Mouse (Mus musculus) lung, embryonic 14.5 days (tissue): ENCODE data around the gene Kcnq5. TPM values are rescaled to one million over a fixed set of nuclear protein-coding genes. Genes with fewer than 3 reads are reported as not detected.
"Not testable (repeated sequence)": the region's sequence is repeated elsewhere in the genome, so short reads cannot be mapped to it uniquely, and the experiment has no call there.

Experiments
- ATAC-seq: fragments of 200-750 bp; cut with Nextera tagmentation; 2 replicates; pipeline ENCODE4 v1.8.0; 2017; ENCODE audit warnings: mild to moderate bottlenecking, moderate TSS enrichment, moderate library complexity; ENCODE audit not compliant: insufficient read depth
- DNase-seq: peaks from one replicate; pipeline ENCODE4 v3.0.0-alpha.2; 2015
- H3K27ac ChIP-seq: fragments of 300-500 bp; sonication (generic); 2 replicates; pipeline ENCODE4 v1.5.1; 2014; ENCODE audit warnings: low read depth, mild to moderate bottlenecking, moderate library complexity
- H3K27me3 ChIP-seq: fragments of 300-500 bp; sonication (generic); 2 replicates; pipeline ENCODE4 v1.6.1; 2014; ENCODE audit warnings: low read length, control low read depth; ENCODE audit not compliant: insufficient read depth
- H3K36me3 ChIP-seq: fragments of 300-500 bp; sonication (generic); 2 replicates; pipeline ENCODE4 v1.6.1; 2014; ENCODE audit warnings: control low read depth; ENCODE audit not compliant: insufficient read depth
- H3K4me1 ChIP-seq: fragments of 300-500 bp; sonication (generic); 2 replicates; pipeline ENCODE4 v1.6.1; 2014; ENCODE audit warnings: antibody characterized with exemption, control low read depth; ENCODE audit not compliant: insufficient read depth
- H3K4me2 ChIP-seq: fragments of 300-500 bp; sonication (generic); 2 replicates; pipeline ENCODE4 v1.6.1; 2014; ENCODE audit warnings: mild to moderate bottlenecking
- H3K4me3 ChIP-seq: fragments of 300-500 bp; sonication (generic); 2 replicates; pipeline ENCODE4 v1.5.1; 2014; ENCODE audit warnings: low read depth, low read length
- H3K9ac ChIP-seq: fragments of 300-500 bp; sonication (generic); 2 replicates; pipeline ENCODE4 v1.6.1; 2014
- H3K9me3 ChIP-seq: fragments of 300-500 bp; sonication (generic); 2 replicates; pipeline ENCODE4 v1.6.1; 2016; ENCODE audit warnings: low read depth, low read length, control low read depth
- CTCF ChIP-seq: IDR thresholded peaks from 2 replicates; pipeline ENCODE4 v1.5.1; 2016; ENCODE audit warnings: antibody characterized with exemption, low read depth
- WGBS: fragments of 180-500 bp; shearing (Covaris S2); extraction: QIAGEN DNeasy Blood & Tissue Kit; methylation state at CpG from one replicate; pipeline ENCODE4 v1.1.7; 2014; 5-methylcytosine and 5-hydroxymethylcytosine counted together
- polyA plus RNA-seq: library from polyadenylated mRNA; unstranded; fragments of >200 nt; fragmentation: Nextera tagmentation; extraction: Ambion mirVana; gene quantifications from 2 replicates; pipeline ENCODE4 v1.2.1, GENCODE M21; 2014

The Kcnq5 gene
- polyA plus RNA-seq, 1 experiment from 2014 or later: 3.1 TPM

DNA sequence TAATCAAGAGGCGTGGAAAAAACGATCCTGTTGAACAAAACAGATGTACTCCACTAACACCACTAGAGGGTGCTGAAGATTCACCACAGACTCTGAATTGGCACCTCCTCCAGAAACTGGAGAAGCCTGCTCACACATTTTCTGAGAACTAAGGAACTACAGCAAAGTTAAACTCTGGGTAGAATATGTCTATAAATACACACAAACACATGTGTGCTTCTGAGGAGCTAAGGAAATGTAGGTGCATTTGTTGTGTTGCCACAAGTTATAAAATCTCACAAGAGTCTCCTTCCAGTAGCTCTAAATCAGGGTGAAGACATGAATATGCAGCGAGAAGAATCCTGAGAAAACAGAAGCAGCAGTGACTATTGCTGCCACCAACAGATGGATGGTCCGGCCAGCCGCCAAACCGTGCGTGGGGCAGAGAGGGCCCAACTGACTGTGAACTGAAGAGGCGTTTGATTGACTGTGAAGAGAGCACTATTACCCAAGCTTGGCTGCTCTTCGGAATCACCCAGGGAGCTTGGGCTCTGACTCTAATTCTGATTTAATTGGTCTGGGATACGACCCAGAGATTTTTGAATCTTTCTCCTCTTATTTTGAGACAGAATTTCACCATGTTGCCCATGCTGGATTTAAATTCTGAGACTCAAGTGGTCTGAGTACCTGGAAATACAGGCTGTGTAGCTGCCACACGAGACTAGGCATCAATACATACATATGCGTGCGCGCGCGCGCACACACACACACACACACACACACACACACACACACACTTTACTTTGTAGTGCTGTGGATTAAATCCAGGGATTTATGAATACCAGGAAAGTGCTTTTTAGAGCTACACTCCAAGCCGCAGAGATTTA lies 550.2 kb downstream of the Kcnq5 start:
- DNase-seq (peak; percentile 93), ATAC-seq (peak; percentile 87)
- H3K9ac ChIP-seq: no peak overlapping the region
- no peaks in the 10 kb centered on the region for H3K9me3 ChIP-seq
- WGBS: 47% methylated on average over 18 of the region's 18 CpGs
- no peaks in the 10 kb centered on the region for H3K36me3 ChIP-seq
- no peak overlapping the region for H3K4me2 ChIP-seq
- H3K27ac ChIP-seq: no peak overlapping the region
- TF ChIP-seq CTCF: peak; percentile 86
- H3K4me3 ChIP-seq: no peak overlapping the region
- no peaks in the 10 kb centered on the region for H3K27me3 ChIP-seq
- H3K4me1 ChIP-seq: no peaks in the 10 kb centered on the region

- no peak for TF ChIP-seq CTCF
- Histone ChIP-seq H3K27ac (no peak overlapping the region), H3K36me3 (no peaks in the 10 kb centered on the region), H3K4me2 (no peak overlapping the region), H3K27me3 (no peaks in the 10 kb centered on the region), H3K9ac (no peak overlapping the region), H3K4me3 (no peak overlapping the region), H3K4me1 (no peaks in the 10 kb centered on the region), H3K9me3 (no peaks in the 10 kb centered on the region)
- DNase-seq (no peak), ATAC-seq (no peak)
- WGBS: 68% methylated on average over 2 of the region's 2 CpGs
Measured at GRCm38 (mm10) chr1:21407266-21407665, 554.5 kb downstream of the Kcnq5 start.

GRCm38 (mm10) chr1:21402804-21403203 lies 558.9 kb downstream of the Kcnq5 start:
- H3K27ac ChIP-seq: no peak overlapping the region
- no peaks in the 10 kb centered on the region for H3K27me3 ChIP-seq
- no peak overlapping the region for H3K4me2 ChIP-seq
- 80% methylated on average over 8 of the region's 8 CpGs for WGBS
- no peaks in the 10 kb centered on the region for H3K36me3 ChIP-seq
- H3K4me3 ChIP-seq: no peak overlapping the region
- no peak for TF ChIP-seq CTCF
- DNase-seq (no peak), ATAC-seq (no peak)
- no peak overlapping the region for H3K9ac ChIP-seq
- H3K4me1 ChIP-seq: no peaks in the 10 kb centered on the region
- H3K9me3 ChIP-seq: no peaks in the 10 kb centered on the region

GRCm38 (mm10) chr1:21391138-21391671 lies 570.5 kb downstream of the Kcnq5 start:
- Histone ChIP-seq H3K4me2 (no peak overlapping the region), H3K9me3 (no peaks in the 10 kb centered on the region), H3K9ac (no peak overlapping the region), H3K27ac (no peak overlapping the region), H3K4me1 (no peaks in the 10 kb centered on the region), H3K4me3 (no peak overlapping the region), H3K27me3 (no peaks in the 10 kb centered on the region), H3K36me3 (no peaks in the 10 kb centered on the region)
- DNase-seq: peak; percentile 21
- TF ChIP-seq CTCF: no peak
- peak; percentile 68 for ATAC-seq
- 45% methylated on average over 6 of the region's 6 CpGs for WGBS

DNA sequence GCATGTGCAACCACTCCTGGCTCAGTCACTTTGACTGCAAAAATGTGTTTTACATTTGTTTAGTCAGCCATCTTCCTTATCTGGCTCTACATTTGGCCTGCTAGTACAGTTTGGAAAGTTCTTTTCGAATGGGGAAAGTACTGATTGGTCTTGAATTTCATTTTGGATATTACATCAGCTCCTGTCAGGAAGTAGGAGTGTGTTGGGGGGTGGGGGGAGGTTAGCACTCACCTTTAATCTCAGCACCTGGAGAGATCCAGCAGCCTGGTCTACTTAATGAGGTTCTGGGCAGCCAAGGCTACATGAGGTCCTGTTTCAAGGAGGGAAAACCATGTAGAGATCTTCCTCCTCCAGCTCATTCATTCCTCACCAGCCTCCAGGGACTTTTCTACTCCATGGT lies 578.5 kb downstream of the Kcnq5 start, which contains the start of gene Khdc1b:
Gene Khdc1b (plus strand): TSS at position 301 of the 400 bp plus-strand sequence.
- no peaks in the 10 kb centered on the region for H3K36me3 ChIP-seq
- ATAC-seq: no peak
- H3K9ac ChIP-seq: no peak within 1 kb of the TSS
- WGBS: 82% methylated on average over 1 of the region's 1 CpGs
- TF ChIP-seq CTCF: no peak
- no peaks in the 10 kb centered on the region for H3K27me3 ChIP-seq
- no peaks in the 10 kb centered on the region for H3K4me1 ChIP-seq
- H3K9me3 ChIP-seq: no peaks in the 10 kb centered on the region
- no peak within 1 kb of the TSS for H3K4me3 ChIP-seq
- DNase-seq: no peak
- H3K27ac ChIP-seq: no peak within 1 kb of the TSS
- H3K4me2 ChIP-seq: no peak within 1 kb of the TSS

GRCm38 (mm10) chr1:21368031-21368430 lies 593.7 kb downstream of the Kcnq5 start, which contains the start of gene Khdc1c:
TSS of gene Khdc1c (plus strand) at chr1:21368331.
- not testable (repeated sequence) for H3K4me3 ChIP-seq, H3K9me3 ChIP-seq, H3K4me1 ChIP-seq, H3K4me2 ChIP-seq, DNase-seq, H3K36me3 ChIP-seq, H3K27me3 ChIP-seq, H3K9ac ChIP-seq, ATAC-seq, H3K27ac ChIP-seq
- WGBS: 68% methylated on average over 1 of the region's 1 CpGs

GRCm38 (mm10) chr1:21349341-21349740 lies 612.4 kb downstream of the Kcnq5 start, which contains the start of gene Khdc1a:
TSS of gene Khdc1a (plus strand) at chr1:21349641.
- 84% methylated on average over 2 of the region's 2 CpGs for WGBS
- Histone ChIP-seq H3K4me2 (no peak within 1 kb of the TSS), H3K36me3 (no peaks in the 10 kb centered on the region), H3K27me3 (no peaks in the 10 kb centered on the region), H3K9me3 (no peaks in the 10 kb centered on the region), H3K9ac (no peak within 1 kb of the TSS), H3K27ac (no peak within 1 kb of the TSS), H3K4me3 (no peak within 1 kb of the TSS), H3K4me1 (no peaks in the 10 kb centered on the region)
- DNase-seq: no peak
- ATAC-seq: no peak
- TF ChIP-seq CTCF: no peak
